Mouse (Mus musculus) cortical plate, adult 2 months (tissue): ENCODE measurements around the gene Polr2e. TPM values are rescaled to one million over a fixed set of nuclear protein-coding genes. Genes with fewer than 3 reads are reported as not detected.
A peak's percentile ranks its signal among the peaks of the same experiment; 100 is the strongest.

Experiments
- H3K27ac ChIP-seq: fragments of 200-500 bp; 2 replicates; pipeline ENCODE4 v1.5.1; 2012; ENCODE audit warnings: low read length, control low read depth, inconsistent platforms; ENCODE audit not compliant: insufficient read depth
- H3K4me1 ChIP-seq: fragments of 200-500 bp; 2 replicates; pipeline ENCODE4 v1.6.1; 2011; ENCODE audit warnings: low read length; ENCODE audit not compliant: control insufficient read depth, insufficient read depth
- H3K4me3 ChIP-seq: fragments of 200-500 bp; 2 replicates; pipeline ENCODE4 v1.5.1; 2011; ENCODE audit warnings: mild to moderate bottlenecking, low read length, control low read depth; ENCODE audit not compliant: insufficient read depth
- CTCF ChIP-seq: fragments of 200-500 bp; IDR thresholded peaks from 2 replicates; pipeline ENCODE4 v1.5.1; 2011; ENCODE audit warnings: mild to moderate bottlenecking, control low read depth, low read length; ENCODE audit not compliant: insufficient read depth; ENCODE audit errors: extremely low read depth
- POLR2A ChIP-seq: fragments of 200-500 bp; IDR thresholded peaks from 2 replicates; pipeline ENCODE4 v1.6.1; 2011; ENCODE audit warnings: mild to moderate bottlenecking, low read length, control low read depth; ENCODE audit not compliant: insufficient read depth; ENCODE audit errors: extremely low read depth
- polyA plus RNA-seq: library from polyadenylated mRNA; depleted of rRNA; stranded (reverse); fragments of >200 nt; gene quantifications from 2 replicates; pipeline ENCODE4 v1.2.3, GENCODE M21; 2012

The Polr2e gene
- polyA plus RNA-seq, 1 experiment, result 236 TPM

DNA sequence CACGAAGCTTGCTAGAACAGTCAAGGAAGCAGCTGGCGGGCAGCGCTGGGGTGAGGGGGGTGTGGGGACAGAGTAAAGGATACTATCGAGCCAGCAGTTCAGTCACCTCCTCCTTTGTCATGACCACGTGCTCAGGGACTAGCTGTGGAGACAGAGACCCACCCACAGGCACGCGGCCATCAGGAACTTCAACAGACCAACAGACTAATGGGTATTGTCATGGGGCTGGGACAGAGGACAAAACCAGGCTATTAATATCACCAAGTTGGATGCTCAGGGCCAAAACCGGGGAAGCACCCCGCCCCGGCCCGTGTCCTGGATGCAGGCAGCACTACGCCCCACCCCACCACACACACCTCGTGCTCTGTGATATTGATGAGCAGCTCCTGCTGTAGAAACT, 2.8 kb downstream of the Polr2e start:
- H3K27ac ChIP-seq, result no peak overlapping the region
- H3K4me3 ChIP-seq, result no peak overlapping the region

DNA sequence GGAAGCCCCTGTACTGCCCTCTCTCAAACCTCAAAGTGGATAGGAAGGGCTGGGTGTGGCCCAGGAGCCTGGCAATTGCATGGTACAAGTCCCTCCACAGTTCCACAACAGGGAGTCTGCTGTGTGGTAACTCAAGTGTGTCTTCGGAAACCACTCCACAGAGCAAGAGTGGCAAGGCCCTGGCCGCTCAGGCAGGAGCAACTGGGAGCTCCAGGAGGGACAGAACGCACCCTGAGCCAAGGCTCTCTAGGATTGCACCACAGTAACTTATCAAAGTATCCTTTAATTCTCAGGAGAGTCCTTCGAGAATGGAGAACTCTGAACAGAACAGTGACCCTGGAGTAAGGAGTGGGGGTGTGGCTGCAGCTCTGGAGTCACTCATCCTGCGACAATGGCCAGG, 3.9 kb downstream of the Polr2e start:
- TF ChIP-seq CTCF, result no peak
- TF ChIP-seq POLR2A, result no peak
- H3K4me3 ChIP-seq, result no peak overlapping the region
- peaks cover 2% of the 10 kb centered on the region; the same call in 1 of the 2 replicates for H3K4me1 ChIP-seq
- H3K27ac ChIP-seq, result no peak overlapping the region

More for the DNA sequence above, 2.8 kb downstream of the Polr2e start:
- no peak for TF ChIP-seq POLR2A
- no peak for TF ChIP-seq CTCF
- peaks cover 2% of the 10 kb centered on the region; the same call in 1 of the 2 replicates for H3K4me1 ChIP-seq

DNA sequence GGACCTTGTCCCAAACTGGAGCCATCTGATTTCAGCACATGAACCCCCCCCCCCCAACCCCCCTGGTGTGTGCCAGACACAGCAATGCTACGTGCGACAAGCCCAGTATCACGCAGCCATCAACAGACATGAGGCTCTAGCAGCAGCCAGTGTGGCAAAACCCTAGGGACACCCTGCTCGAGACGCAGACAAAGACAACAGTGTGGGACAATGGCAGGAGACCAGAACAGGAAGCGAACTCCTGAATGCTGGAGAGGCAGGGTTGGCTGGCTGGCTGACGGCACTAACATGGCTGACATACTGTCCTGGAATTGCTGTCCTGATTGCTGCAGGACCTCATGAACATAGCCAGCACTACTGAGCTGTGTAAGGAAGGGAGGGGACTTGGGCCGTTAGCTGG, 4.4 kb downstream of the Polr2e start:
- TF ChIP-seq CTCF (no peak), POLR2A (no peak)
- no peak overlapping the region for H3K27ac ChIP-seq

DNA sequence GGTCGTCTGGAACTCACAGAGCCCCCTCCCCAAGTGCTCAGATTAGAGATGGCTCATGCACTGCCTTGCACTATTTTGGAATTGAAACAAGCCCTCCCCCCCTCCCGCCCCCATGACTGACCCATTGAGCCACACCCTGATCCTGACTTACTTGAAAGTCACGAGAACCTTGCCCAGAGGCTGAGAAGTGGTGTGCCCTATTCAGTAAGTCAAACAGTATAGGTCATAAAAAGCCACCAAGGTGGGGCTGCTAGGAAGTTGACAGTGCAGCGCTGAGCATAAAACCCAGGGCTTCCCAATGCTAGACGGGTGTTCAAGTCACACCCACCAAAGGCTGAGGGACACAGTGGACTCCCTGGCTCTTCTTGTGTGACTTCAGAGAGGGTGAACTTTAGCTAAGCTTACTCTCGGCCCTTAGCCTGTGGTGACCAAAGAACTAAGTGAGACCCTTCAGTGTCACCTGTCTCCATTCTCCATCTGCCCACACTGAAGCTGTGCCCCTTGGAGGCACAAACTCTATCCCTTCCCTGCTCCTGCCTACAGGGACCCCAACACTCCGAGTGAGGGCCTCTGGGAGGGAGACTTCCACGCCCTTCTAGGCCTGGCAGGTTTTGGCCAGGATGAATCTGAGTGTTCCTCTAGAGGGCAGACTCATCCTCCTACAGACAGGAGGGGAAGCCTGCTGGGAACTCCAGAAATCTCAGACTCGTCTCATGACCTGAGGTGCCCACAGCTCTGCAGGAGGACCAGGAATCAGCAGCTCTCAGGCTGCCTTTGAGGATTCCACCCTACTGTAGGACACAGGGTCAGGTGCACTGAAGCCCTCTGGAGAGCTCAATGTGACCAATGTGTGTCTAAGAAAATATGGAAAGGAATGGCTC, 5.8 kb downstream of the Polr2e start:
- Histone ChIP-seq H3K4me3 (no peak overlapping the region), H3K27ac (no peak overlapping the region), H3K4me1 (peaks cover 2% of the 10 kb centered on the region; the same call in 1 of the 2 replicates)
- TF ChIP-seq POLR2A (no peak), CTCF (peak; percentile 50)

More for the DNA sequence above, 4.4 kb downstream of the Polr2e start:
- peaks cover 2% of the 10 kb centered on the region; the same call in 1 of the 2 replicates for H3K4me1 ChIP-seq
- no peak overlapping the region for H3K4me3 ChIP-seq

DNA sequence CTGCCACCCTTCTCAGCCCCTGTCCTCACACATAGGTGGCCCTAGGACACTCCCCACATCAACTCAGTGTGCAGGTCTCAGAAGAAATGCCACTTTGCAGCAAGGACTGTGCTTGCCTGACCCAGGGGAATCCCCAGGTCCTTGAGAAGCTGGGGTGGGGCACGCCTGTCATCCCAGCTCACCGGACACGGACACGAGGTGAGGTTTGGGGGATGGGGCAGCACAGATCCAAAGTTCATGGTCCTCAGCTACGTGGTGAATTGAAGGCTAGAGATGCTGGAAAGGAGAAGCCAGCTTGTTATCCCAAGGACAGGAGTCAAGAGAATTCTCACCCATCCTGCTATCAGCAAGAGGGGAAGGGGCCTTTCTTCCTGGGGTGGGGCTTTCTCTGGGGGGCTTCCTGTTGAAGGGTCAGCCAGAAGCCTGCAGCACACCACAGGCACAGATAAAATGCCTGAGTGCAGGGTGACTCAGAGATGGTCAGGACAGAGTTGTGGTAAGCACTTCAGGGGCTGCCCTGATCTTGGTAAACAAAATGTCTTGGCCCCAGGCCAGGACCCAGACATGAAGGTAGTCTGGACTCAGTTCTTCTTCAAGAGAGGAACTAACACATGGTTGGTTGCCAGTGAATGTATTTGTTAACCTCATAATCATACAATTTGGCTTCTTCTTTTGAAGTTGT, 6.7 kb downstream of the Polr2e start:
- TF ChIP-seq POLR2A, result no peak
- TF ChIP-seq CTCF, result no peak
- Histone ChIP-seq H3K27ac (no peak overlapping the region), H3K4me1 (no peaks in the 10 kb centered on the region; the same call in 1 of the 2 replicates), H3K4me3 (no peak overlapping the region)

DNA sequence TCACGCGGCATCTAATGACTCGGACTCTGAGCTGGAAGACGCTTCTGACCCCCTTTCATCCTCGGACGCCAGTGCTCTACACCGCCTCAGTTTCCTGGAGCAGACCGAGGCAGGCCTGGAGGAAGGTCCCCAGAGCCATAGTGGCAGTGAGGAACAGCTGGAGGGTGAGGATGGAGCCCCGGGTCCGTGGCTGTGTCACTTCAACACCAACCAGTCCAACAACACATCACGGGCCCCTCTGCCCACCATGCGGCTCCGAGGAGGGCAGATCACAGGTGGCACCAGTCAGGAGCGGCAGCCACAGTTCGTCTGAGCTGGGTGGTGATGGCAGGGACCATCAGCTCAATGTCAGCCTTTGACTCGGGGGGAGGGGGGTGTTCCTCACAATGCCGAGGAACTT, 8.9 kb downstream of the Polr2e start:
- TF ChIP-seq CTCF (no peak), POLR2A (no peak)
- Histone ChIP-seq H3K4me3 (no peak overlapping the region), H3K4me1 (no peaks in the 10 kb centered on the region; the same call in 1 of the 2 replicates), H3K27ac (no peak overlapping the region)

DNA sequence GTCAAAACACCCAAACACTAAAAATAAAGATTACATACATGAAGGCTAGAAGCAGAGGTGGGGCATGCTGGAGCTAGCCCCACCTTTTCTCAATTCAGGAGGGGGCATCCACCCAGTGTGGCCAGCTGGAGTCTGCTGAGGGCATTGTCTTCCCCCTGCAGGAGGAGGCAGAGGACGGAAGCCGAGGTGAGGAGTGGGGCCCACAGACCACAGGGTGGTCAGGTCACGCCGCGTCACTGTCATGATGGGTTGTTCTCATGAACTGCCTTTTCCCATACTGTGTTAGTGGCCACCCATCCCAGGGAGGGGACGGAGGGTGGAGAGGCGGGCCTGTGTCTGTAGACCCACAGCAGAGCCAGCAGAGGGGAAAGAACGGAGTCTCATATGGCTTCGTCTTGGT, 9.4 kb downstream of the Polr2e start:
- TF ChIP-seq POLR2A (no peak), CTCF (no peak)
- H3K27ac ChIP-seq, result no peak overlapping the region
- no peak overlapping the region for H3K4me3 ChIP-seq
- no peaks in the 10 kb centered on the region; the same call in 1 of the 2 replicates for H3K4me1 ChIP-seq

DNA sequence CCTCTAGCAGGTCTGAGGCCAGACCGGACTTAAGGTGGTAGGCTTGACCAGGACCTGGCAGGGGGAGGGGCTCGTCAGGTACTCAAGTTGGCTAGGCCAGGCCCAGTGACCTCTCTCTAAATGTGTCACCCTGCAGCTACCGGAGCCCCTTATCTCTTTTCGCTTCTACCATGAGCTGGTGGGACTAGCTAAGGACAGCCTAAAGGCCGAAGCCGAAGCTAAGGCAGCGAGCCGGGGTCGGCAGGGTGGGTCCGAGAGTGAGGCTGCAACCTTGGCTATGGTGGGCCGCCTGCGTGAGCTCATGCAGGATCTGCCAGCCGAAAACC, 11.1 kb downstream of the Polr2e start:
- no peak overlapping the region for H3K4me3 ChIP-seq
- TF ChIP-seq POLR2A, result no peak
- no peak for TF ChIP-seq CTCF
- no peak overlapping the region for H3K27ac ChIP-seq
- H3K4me1 ChIP-seq, result no peaks in the 10 kb centered on the region

DNA sequence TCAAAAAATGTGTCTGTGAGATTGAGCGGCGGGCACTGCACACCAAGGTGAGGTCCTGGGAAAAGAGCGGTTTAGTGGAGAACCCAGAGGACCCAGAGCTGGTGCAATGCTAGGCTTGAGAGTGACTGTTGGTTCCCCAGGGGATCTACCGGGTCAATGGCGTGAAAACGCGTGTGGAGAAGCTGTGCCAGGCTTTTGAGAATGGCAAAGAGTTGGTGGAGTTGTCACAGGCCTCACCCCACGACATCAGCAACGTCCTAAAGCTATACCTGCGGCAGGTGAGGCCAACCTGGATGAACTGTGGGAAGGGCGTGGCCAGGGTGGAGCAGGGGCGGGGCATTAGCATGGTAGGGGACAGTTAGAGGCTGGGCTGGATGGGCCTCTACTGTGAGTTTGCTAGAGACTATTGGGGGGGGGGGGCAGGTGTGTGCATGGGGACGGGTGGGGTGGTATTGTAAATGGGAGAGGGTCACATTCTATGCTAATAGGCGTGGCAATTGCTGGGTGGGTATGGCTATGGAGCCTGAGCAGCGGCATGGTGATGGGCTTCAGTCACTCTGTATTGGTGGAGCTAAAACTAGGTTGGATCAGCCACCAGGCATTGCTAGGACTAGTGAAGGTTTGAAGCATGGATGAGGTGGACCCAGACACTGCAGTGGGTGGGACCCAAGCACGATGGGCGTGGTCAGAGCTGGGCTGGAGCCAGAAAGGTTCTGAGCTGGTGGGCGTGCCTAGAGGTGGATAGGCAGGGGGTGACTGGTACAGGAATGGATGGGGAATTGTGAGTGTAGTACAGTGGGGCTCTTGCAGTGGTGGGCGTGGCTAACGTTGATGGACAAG, 11.7 kb downstream of the Polr2e start:
- Histone ChIP-seq H3K27ac (no peak overlapping the region), H3K4me1 (no peaks in the 10 kb centered on the region), H3K4me3 (no peak overlapping the region)
- TF ChIP-seq CTCF (no peak), POLR2A (no peak)

DNA sequence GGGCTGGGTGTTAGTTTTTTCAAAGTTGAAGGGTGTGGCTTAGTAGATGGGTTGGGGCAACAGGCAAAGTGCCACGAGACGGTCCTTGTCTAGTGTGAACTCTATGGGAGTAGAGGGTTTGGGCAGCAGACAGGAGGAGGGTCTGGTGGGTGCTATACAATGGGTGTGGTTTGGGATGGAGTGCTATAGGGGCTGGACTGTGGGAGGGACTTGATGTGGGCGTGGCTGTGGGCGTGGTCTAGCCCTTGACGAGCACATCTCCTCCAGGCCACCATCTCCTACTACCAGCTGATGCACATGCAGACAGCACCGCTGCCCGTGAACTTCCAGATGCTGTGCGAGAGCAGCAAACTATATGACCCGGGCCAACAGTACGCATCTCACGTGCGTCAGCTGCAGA, 13.7 kb downstream of the Polr2e start:
- no peak overlapping the region for H3K4me3 ChIP-seq
- H3K27ac ChIP-seq, result no peak overlapping the region
- H3K4me1 ChIP-seq, result no peaks in the 10 kb centered on the region
- TF ChIP-seq POLR2A, result no peak
